Mouse (Mus musculus) megakaryocyte, embryonic 14.5 days (primary cell): ENCODE results near the gene Ptov1.

Experiments used
- FLI1 ChIP-seq: IDR thresholded peaks from 2 replicates; pipeline ENCODE4 v1.6.1; 2012; ENCODE audit warnings: low read length, inconsistent platforms, mixed read lengths
- GATA1 ChIP-seq: IDR thresholded peaks from 3 replicates; pipeline ENCODE4 v1.6.1; 2012; ENCODE audit warnings: mixed read lengths, low read length, inconsistent platforms, borderline replicate concordance

DNA sequence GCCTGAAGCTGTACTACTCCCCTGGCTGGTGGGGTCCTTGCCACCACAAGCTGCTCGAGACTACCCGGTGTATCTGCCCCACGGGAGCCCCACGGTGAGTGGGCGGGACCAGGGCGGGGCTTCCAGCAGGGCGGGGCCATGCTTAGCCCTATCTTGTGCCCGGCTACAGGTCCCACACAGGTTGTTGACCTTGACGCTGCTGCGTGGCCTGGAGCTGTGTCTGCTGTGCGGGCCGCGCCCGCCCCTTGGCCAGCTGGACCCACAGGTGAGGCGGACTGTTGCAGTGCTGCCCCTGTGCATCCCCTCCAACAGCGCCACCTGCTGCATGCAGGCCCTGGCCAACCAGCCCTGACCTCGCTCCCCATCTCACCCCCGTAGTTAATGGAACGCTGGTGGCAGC lies 29.0 kb upstream of the Ptov1 start:
- no peak for TF ChIP-seq FLI1
- TF ChIP-seq GATA1: no peak
